ENCODE assay signal across 9 mouse cellular contexts in the genomic region with DNA sequence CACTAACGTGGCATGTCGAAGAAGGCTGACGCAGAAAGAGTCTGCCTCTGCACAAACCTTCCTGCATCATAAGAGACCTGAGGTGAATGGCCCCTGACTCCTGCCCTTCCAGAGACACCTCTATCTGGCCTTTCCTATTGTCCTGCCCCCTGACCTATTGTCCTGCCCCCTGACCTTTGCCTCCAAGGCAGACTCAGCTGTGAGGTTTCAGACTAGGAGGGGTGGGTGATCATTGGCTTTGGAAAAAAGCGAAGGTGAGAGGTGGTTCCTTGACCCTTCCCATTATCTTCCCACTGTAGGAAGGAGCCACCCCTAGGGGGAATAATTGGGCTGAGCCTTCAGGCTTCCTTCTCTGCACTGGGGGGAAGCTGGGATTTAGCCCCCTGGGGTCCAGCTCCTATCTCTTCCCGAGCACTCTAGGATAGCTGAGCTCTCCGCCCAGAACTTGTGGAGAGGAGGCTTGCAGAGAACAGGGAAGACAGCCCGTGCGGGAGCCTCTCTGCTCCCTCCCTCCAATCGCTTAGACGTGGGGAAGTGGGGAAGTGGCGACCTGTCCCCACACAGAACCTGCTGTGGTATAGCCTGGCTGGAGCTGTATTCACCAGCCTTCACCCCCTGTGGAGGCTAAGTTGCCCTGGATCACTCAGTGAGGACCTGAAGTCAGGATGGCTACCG. TPM values are rescaled to one million over a fixed set of nuclear protein-coding genes. Genes with fewer than 3 reads are reported as not detected.
DNase-seq lines count a peak whose midpoint lies in the region; ATAC-seq and TF ChIP-seq lines count a peak whose summit lies in the region.
"Had no signal": no experiment of that assay in that cellular context is flagged by ENCODE, and none has a peak within 500 bp of the region (broad histone marks: within the 10 kb centered on the region; RNA-seq: fewer than 3 reads in every experiment).

No protein-coding gene starts in this region.

- no peak for TF ChIP-seq CTCF in kidney, adult 2 months (conservative IDR thresholded peaks at IDR 0.05; ENCODE audit: insufficient read depth, insufficient read length, low read depth, low read length)

- WGBS in kidney, adult 2 months = 44% methylated on average over 12 of the region's 12 CpGs
- 2% methylated on average over 12 of the region's 12 CpGs for WGBS in hindbrain, embryonic 13.5 days
- WGBS in midbrain, embryonic 13.5 days = 9% methylated on average over 12 of the region's 12 CpGs

- TF ChIP-seq POLR2A in kidney, adult 2 months (IDR thresholded peaks at IDR 0.05; ENCODE audit: low read depth, low read length) = no peak

- H3K4me2 ChIP-seq in hindbrain, embryonic 13.5 days = peak overlapping the region; percentile 99
- H3K4me2 ChIP-seq in midbrain, embryonic 13.5 days (replicated peaks) = peak overlapping the region; percentile 98

- peak overlapping the region; percentile 74 for H3K27ac ChIP-seq in kidney, adult 2 months (ENCODE audit: insufficient read depth, low read depth, low read length)
- H3K27ac ChIP-seq in brown adipose tissue, adult 24 weeks (replicated peaks; ENCODE audit: low read depth, low read length) = peak overlapping the region; percentile 76
- H3K27ac ChIP-seq in hindbrain, embryonic 13.5 days = peak overlapping the region; percentile 95
- no peak overlapping the region for H3K27ac ChIP-seq in midbrain, embryonic 13.5 days

- peak overlapping the region; percentile 34 for H3K4me3 ChIP-seq in kidney, adult 2 months (ENCODE audit: insufficient read depth, low read depth, low read length)
- peak overlapping the region; percentile 78 for H3K4me3 ChIP-seq in brown adipose tissue, adult 24 weeks (ENCODE audit: insufficient read depth, low read depth, low read length)
- peak overlapping the region; percentile 64 for H3K4me3 ChIP-seq in hindbrain, embryonic 13.5 days
- peak overlapping the region; percentile 58 for H3K4me3 ChIP-seq in midbrain, embryonic 13.5 days (replicated peaks)

- H3K4me1 ChIP-seq in kidney, adult 2 months (ENCODE audit: control insufficient read depth, insufficient read depth, low read length) = peaks cover 32% of the 10 kb centered on the region
- peaks cover 38% of the 10 kb centered on the region for H3K4me1 ChIP-seq in brown adipose tissue, adult 24 weeks (ENCODE audit: control insufficient read depth, insufficient read depth, insufficient read length, low read length)
- H3K4me1 ChIP-seq in hindbrain, embryonic 13.5 days (replicated peaks) = peaks cover 86% of the 10 kb centered on the region
- H3K4me1 ChIP-seq in midbrain, embryonic 13.5 days (replicated peaks) = peaks cover 85% of the 10 kb centered on the region

- DNase-seq in kidney, adult 2 months = peak; percentile 34
- no peak for DNase-seq in kidney, postnatal 14 days
- no peak for DNase-seq in layer of hippocampus, adult 11-12 months (ENCODE audit: low spot score)
- no peak for DNase-seq in layer of hippocampus, adult 9-11 months
- DNase-seq in adrenal gland, adult 2 months = no peak

- no peaks in the 10 kb centered on the region for H3K27me3 ChIP-seq in kidney, adult 2 months (replicated peaks; ENCODE audit: control insufficient read depth, insufficient read depth, low read length)
- no peaks in the 10 kb centered on the region for H3K27me3 ChIP-seq in hindbrain, embryonic 13.5 days
- peaks cover 22% of the 10 kb centered on the region for H3K27me3 ChIP-seq in midbrain, embryonic 13.5 days

- ATAC-seq in hindbrain, embryonic 13.5 days (ENCODE audit: low FRiP score) = no peak
- no peak for ATAC-seq in midbrain, embryonic 13.5 days

- H3K9me3 ChIP-seq in hindbrain, embryonic 13.5 days = no peaks in the 10 kb centered on the region
- H3K9me3 ChIP-seq in midbrain, embryonic 13.5 days = no peaks in the 10 kb centered on the region

- H3K9ac ChIP-seq in hindbrain, embryonic 13.5 days = peak overlapping the region; percentile 85
- peak overlapping the region; percentile 62; the same call in 1 of the 2 replicates for H3K9ac ChIP-seq in midbrain, embryonic 13.5 days (replicated peaks)

- no peaks in the 10 kb centered on the region for H3K36me3 ChIP-seq in kidney, adult 2 months (ENCODE audit: control insufficient read depth, insufficient read depth, low read length)
- H3K36me3 ChIP-seq in hindbrain, embryonic 13.5 days = no peaks in the 10 kb centered on the region
- H3K36me3 ChIP-seq in midbrain, embryonic 13.5 days = no peaks in the 10 kb centered on the region

RNA-seq across cellular contexts. Expression of a gene that starts 20.3 kb away (rescaled TPM):
- 0.34 and 0.57 TPM in 2 replicates for polyA plus RNA-seq in kidney, adult 2 months (2012; rRNA removed)
- polyA plus RNA-seq in brown adipose tissue, adult 24 weeks (2012; ENCODE audit: insufficient read depth, insufficient read length, missing spikeins) = not detected in 2 replicates
- 1.5 and 1.6 TPM in 2 replicates for polyA plus RNA-seq in hindbrain, embryonic 13.5 days (2015; fragmentation: Nextera tagmentation; extraction: Ambion mirVana)
- polyA plus RNA-seq in midbrain, embryonic 13.5 days (2015; fragmentation: Nextera tagmentation; extraction: Ambion mirVana) = 0.58 and 0.99 TPM in 2 replicates
- not detected for total RNA-seq in adrenal gland, adult 2 months (2021)
- polyA plus RNA-seq in adrenal gland, adult 2 months (2012; rRNA removed) = 1.1 and 1.2 TPM in 2 replicates
- total RNA-seq: neutrophil, adult 5-6 weeks had no signal

RNA-seq across cellular contexts. Expression of a gene that starts 34.9 kb away (rescaled TPM):
- polyA plus RNA-seq in kidney, adult 2 months (2012; rRNA removed) = 18.0 and 19.6 TPM in 2 replicates
- 3.2 and 5.5 TPM in 2 replicates for polyA plus RNA-seq in brown adipose tissue, adult 24 weeks (2012; ENCODE audit: insufficient read depth, insufficient read length, missing spikeins)
- 17.1 and 20.3 TPM in 2 replicates for polyA plus RNA-seq in hindbrain, embryonic 13.5 days (2015; fragmentation: Nextera tagmentation; extraction: Ambion mirVana)
- polyA plus RNA-seq in midbrain, embryonic 13.5 days (2015; fragmentation: Nextera tagmentation; extraction: Ambion mirVana) = 7.5 and 9.1 TPM in 2 replicates
- 10 to 100 TPM; 17.0 to 30.8 TPM for total RNA-seq in adrenal gland, adult 2 months (2021)
- polyA plus RNA-seq in adrenal gland, adult 2 months (2012; rRNA removed) = 43.7 and 44.9 TPM in 2 replicates

RNA-seq across cellular contexts. Expression of a gene that starts 55.0 kb away (rescaled TPM):
- 0.11 and 0.14 TPM in 2 replicates for polyA plus RNA-seq in kidney, adult 2 months (2012; rRNA removed)
- 0.28 and 1.7 TPM in 2 replicates for polyA plus RNA-seq in brown adipose tissue, adult 24 weeks (2012; ENCODE audit: insufficient read depth, insufficient read length, missing spikeins)
- 5.9 and 6.0 TPM in 2 replicates for polyA plus RNA-seq in hindbrain, embryonic 13.5 days (2015; fragmentation: Nextera tagmentation; extraction: Ambion mirVana)
- polyA plus RNA-seq in midbrain, embryonic 13.5 days (2015; fragmentation: Nextera tagmentation; extraction: Ambion mirVana) = 10.6 and 11.3 TPM in 2 replicates
- total RNA-seq in adrenal gland, adult 2 months (2021) = under 1 TPM; 0.48 to 0.86 TPM
- polyA plus RNA-seq in adrenal gland, adult 2 months (2012; rRNA removed) = 0.07 and 0.08 TPM in 2 replicates
